In the genomic region with DNA sequence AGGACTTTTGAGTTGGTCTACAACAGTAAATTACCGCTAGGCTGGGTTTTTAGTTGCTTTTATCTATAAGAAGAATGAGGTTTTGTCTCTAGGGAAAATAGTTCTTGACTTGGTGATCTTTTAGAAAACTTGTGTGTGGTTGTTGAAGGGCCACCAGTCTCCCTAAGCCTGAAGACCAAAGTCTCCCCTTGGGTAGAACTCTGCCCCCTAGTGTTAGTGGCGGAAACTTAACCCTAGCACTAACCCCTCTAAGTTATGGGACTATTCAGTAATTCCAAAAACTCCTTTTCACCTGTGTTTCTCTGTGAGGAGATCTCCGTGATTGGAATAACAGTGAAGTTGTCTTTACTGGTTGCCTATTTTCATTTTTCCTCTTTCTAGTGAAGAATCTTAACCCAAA, we compare ENCODE assay signal across 8 mouse cellular contexts. TPM values are rescaled to one million over a fixed set of nuclear protein-coding genes. Genes with fewer than 3 reads are reported as not detected.
DNase-seq lines count a peak whose midpoint lies in the region; ATAC-seq lines count a peak whose summit lies in the region.

No protein-coding gene starts in this region.

- H3K36me3 ChIP-seq in hindbrain, embryonic 14.5 days (replicated peaks; ENCODE audit: control insufficient read depth, insufficient read depth) = no peaks in the 10 kb centered on the region
- H3K36me3 ChIP-seq in liver, embryonic 11.5 days (ENCODE audit: control insufficient read depth, insufficient read depth, low read length) = no peaks in the 10 kb centered on the region; the same call in none of the 2 replicates

- intact Hi-C loops in left cerebral cortex, postnatal 4 days (cut with DNase I) = no loop called here

- H3K4me3 ChIP-seq in hindbrain, embryonic 14.5 days (replicated peaks; ENCODE audit: low read length) = no peak overlapping the region
- H3K4me3 ChIP-seq in liver, embryonic 11.5 days (ENCODE audit: low read depth, low read length) = peak overlapping the region; percentile 78

- H3K27me3 ChIP-seq in hindbrain, embryonic 14.5 days (ENCODE audit: control insufficient read depth, insufficient read depth, low read length) = 0 out of 2 replicates have a peak, but pooled peaks cover 11% of the 10 kb centered on the region
- no peaks in the 10 kb centered on the region for H3K27me3 ChIP-seq in liver, embryonic 11.5 days (replicated peaks; ENCODE audit: control insufficient read depth, insufficient read depth, low read length)

- no peak for ATAC-seq in hindbrain, embryonic 14.5 days (ENCODE audit: low FRiP score)
- no peak for ATAC-seq in liver, embryonic 11.5 days (replicated peaks; ENCODE audit: low FRiP score)
- ATAC-seq in neutrophil, adult 5-6 weeks (ENCODE audit: extremely low read depth, insufficient number of reproducible peaks, low FRiP score, poor library complexity, severe bottlenecking) = 0 out of 2 replicates have a peak, but pooled peaks have one; percentile 25

- peak; percentile 41 for DNase-seq in left cerebral cortex, postnatal 4 days
- DNase-seq in left cerebral cortex, adult 18-20 months (ENCODE audit: low spot score in 2 of 2) = no peak
- peak; percentile 65 for DNase-seq in embryo, embryonic 10.5 days (ENCODE audit: low spot score)
- no peak for DNase-seq in hindbrain, embryonic 14.5 days (ENCODE audit: low spot score)
- no peak for DNase-seq in liver, embryonic 11.5 days (ENCODE audit: low spot score)
- DNase-seq in ovary, postnatal 36 days (ENCODE audit: low spot score) = no peak
- no peak for DNase-seq in right cerebral cortex, postnatal 36 days (ENCODE audit: low spot score in 2 of 2)

- no peak overlapping the region for H3K27ac ChIP-seq in hindbrain, embryonic 14.5 days
- no peak overlapping the region for H3K27ac ChIP-seq in liver, embryonic 11.5 days (ENCODE audit: low read depth, low read length)

- H3K9ac ChIP-seq in hindbrain, embryonic 14.5 days = no peak overlapping the region
- H3K9ac ChIP-seq in liver, embryonic 11.5 days (ENCODE audit: low read depth, low read length) = no peak overlapping the region

- 0 out of 2 replicates have a peak, but pooled peaks cover 4% of the 10 kb centered on the region for H3K4me1 ChIP-seq in hindbrain, embryonic 14.5 days (replicated peaks; ENCODE audit: control insufficient read depth, insufficient read depth, low read length)
- H3K4me1 ChIP-seq in liver, embryonic 11.5 days (replicated peaks; ENCODE audit: control insufficient read depth, insufficient read depth, low read length) = no peaks in the 10 kb centered on the region; the same call in 1 of the 2 replicates

- no peaks in the 10 kb centered on the region for H3K9me3 ChIP-seq in hindbrain, embryonic 14.5 days (ENCODE audit: control insufficient read depth, low read length)
- H3K9me3 ChIP-seq in liver, embryonic 11.5 days (ENCODE audit: control insufficient read depth, low read length) = no peaks in the 10 kb centered on the region

- H3K4me2 ChIP-seq in hindbrain, embryonic 14.5 days (replicated peaks) = peak overlapping the region; percentile 86
- peak overlapping the region; percentile 97 for H3K4me2 ChIP-seq in liver, embryonic 11.5 days

- WGBS in hindbrain, embryonic 14.5 days = 57% methylated on average over 3 of the region's 3 CpGs
- 40% methylated on average over 3 of the region's 3 CpGs for WGBS in liver, embryonic 11.5 days

RNA-seq across cellular contexts. Expression of a gene that starts 1.9 kb away (rescaled TPM):
- 10 to 100 TPM; 40.6 to 45.5 TPM for total RNA-seq in left cerebral cortex, postnatal 4 days (2021)
- 10 to 100 TPM; 38.6 to 41.0 TPM for total RNA-seq in left cerebral cortex, adult 18-20 months (2021)
- polyA plus RNA-seq in hindbrain, embryonic 14.5 days (2014; fragmentation: Nextera tagmentation; extraction: Ambion mirVana) = 24.4 and 29.4 TPM in 2 replicates
- polyA plus RNA-seq in liver, embryonic 11.5 days (2014; fragmentation: Nextera tagmentation; extraction: Ambion mirVana) = 14.4 and 16.3 TPM in 2 replicates
- total RNA-seq in neutrophil, adult 5-6 weeks (2017) = 1.2 and 1.5 TPM in 2 replicates

Comparison
In these comparisons a context has a peak if more than half of its experiments do, and no peak if none do; other contexts are left out.
1. DNase-seq: peak in left cerebral cortex, postnatal 4 days (single experiment) and embryo, embryonic 10.5 days (single experiment); none in left cerebral cortex, adult 18-20 months (0 of 2), hindbrain, embryonic 14.5 days (single experiment), liver, embryonic 11.5 days (single experiment), ovary, postnatal 36 days (single experiment) and right cerebral cortex, postnatal 36 days (0 of 2).
2. RNA of a gene that starts 1.9 kb away (total RNA-seq): 40.6 to 45.5 TPM in left cerebral cortex, postnatal 4 days and 38.6 to 41.0 TPM in left cerebral cortex, adult 18-20 months; 1.2 to 1.5 TPM in neutrophil, adult 5-6 weeks; every median in the first group is over 10 times any median in the second.